Mouse (Mus musculus) macrophage (primary cell): ENCODE measurements around the gene Olfr31. TPM values are rescaled to one million over a fixed set of nuclear protein-coding genes. Genes with fewer than 3 reads are reported as not detected.

Experiments
- H3K27ac ChIP-seq: fragments of 350-480 bp; formaldehyde crosslinking; 2 replicates; pipeline ENCODE4 v1.9.0; 2021
- H3K36me3 ChIP-seq: fragments of 350-480 bp; formaldehyde crosslinking; 2 replicates; pipeline ENCODE4 v1.9.0; 2021; ENCODE audit errors: inconsistent target
- H3K4me3 ChIP-seq: fragments of 350-480 bp; formaldehyde crosslinking; 2 replicates; pipeline ENCODE4 v1.9.0; 2021; ENCODE audit errors: inconsistent target
- H3K79me2 ChIP-seq: fragments of 350-480 bp; formaldehyde crosslinking; 2 replicates; pipeline ENCODE4 v1.9.0; 2021; ENCODE audit errors: inconsistent target
- WGBS: methylation state at CpG from one replicate; pipeline ENCODE4 v1.1.7; 2026; ENCODE audit warnings: inconsistent platforms; ENCODE audit not compliant: missing documents; 5-methylcytosine and 5-hydroxymethylcytosine counted together
- polyA plus RNA-seq: library from polyadenylated mRNA; stranded (reverse); fragments of 250-400 nt; gene quantifications from 3 replicates; pipeline ENCODE4 v1.2.4, GENCODE M21; 2018; ENCODE audit warnings: inconsistent platforms
- total RNA-seq, 78 experiments: library from RNA; depleted of rRNA; stranded (reverse); fragments of 250-400 nt; gene quantifications; 1 replicate in 9 of 78; 2 replicates in 24 of 78; 3 replicates in 43 of 78; 4 replicates in 2 of 78; pipeline ENCODE4 v1.2.4; 2018; ENCODE audit warnings: inconsistent platforms in 56 of 78

Olfr31 gene
- total RNA-seq (2018; cell fraction: chromatin; rRNA removed): not detected
- not detected for total RNA-seq (2018; cell fraction: cytosol; rRNA removed)
- not detected for total RNA-seq (2018; cell fraction: nucleus; rRNA removed)
- not detected in 3 replicates for polyA plus RNA-seq

- H3K36me3 ChIP-seq: no peaks in the 10 kb centered on the region
- no peak within 1 kb of the TSS for H3K4me3 ChIP-seq
- no peak within 1 kb of the TSS for H3K27ac ChIP-seq
- no peaks in the 10 kb centered on the region for H3K79me2 ChIP-seq
These were observed at the start of gene Olfr31 for GRCm38 (mm10) chr14:14322528-14322927. Gene Olfr31, plus strand, starts transcription at chr14:14322828.

GRCm38 (mm10) chr14:14294426-14294825, 28.2 kb upstream of the Olfr31 start:
- H3K4me3 ChIP-seq: peak overlapping the region; percentile 27
- H3K36me3 ChIP-seq: no peaks in the 10 kb centered on the region
- 6% methylated on average over 7 of the region's 7 CpGs for WGBS
- H3K27ac ChIP-seq: no peak overlapping the region
- H3K79me2 ChIP-seq: no peaks in the 10 kb centered on the region

GRCm38 (mm10) chr14:14308938-14309337, 13.7 kb upstream of the Olfr31 start:
- Histone ChIP-seq H3K4me3 (no peak overlapping the region), H3K27ac (no peak overlapping the region), H3K36me3 (no peaks in the 10 kb centered on the region), H3K79me2 (no peaks in the 10 kb centered on the region)
- 69% methylated on average over 16 of the region's 16 CpGs for WGBS

GRCm38 (mm10) chr14:14309416-14309815, 13.2 kb upstream of the Olfr31 start:
- Histone ChIP-seq H3K79me2 (no peaks in the 10 kb centered on the region), H3K27ac (no peak overlapping the region), H3K36me3 (no peaks in the 10 kb centered on the region), H3K4me3 (no peak overlapping the region)
- 59% methylated on average over 14 of the region's 14 CpGs for WGBS

GRCm38 (mm10) chr14:14345113-14345871, 22.7 kb downstream of the Olfr31 start:
- H3K27ac ChIP-seq: peak overlapping the region; percentile 80

GRCm38 (mm10) chr14:14345948-14346812, 23.6 kb downstream of the Olfr31 start, which contains the start of gene Il3ra:
Gene Il3ra, plus strand, starts transcription at chr14:14346275.
- H3K79me2 ChIP-seq: no peaks in the 10 kb centered on the region
- H3K27ac ChIP-seq: peak within 1 kb of the TSS; percentile 80
- 5% methylated on average over 41 of the region's 69 CpGs for WGBS
- peaks cover 11% of the 10 kb centered on the region; the same call in 1 of the 2 replicates for H3K36me3 ChIP-seq
- peak within 1 kb of the TSS; percentile 46 for H3K4me3 ChIP-seq

More at GRCm38 (mm10) chr14:14345113-14345871, 22.7 kb downstream of the Olfr31 start:
- H3K79me2 ChIP-seq: no peaks in the 10 kb centered on the region
- WGBS: 17% methylated on average over 34 of the region's 40 CpGs
- peaks cover 5% of the 10 kb centered on the region; the same call in 1 of the 2 replicates for H3K36me3 ChIP-seq
- H3K4me3 ChIP-seq: peak overlapping the region; percentile 46

GRCm38 (mm10) chr14:14346813-14347100, 24.1 kb downstream of the Olfr31 start:
- H3K79me2 ChIP-seq: no peaks in the 10 kb centered on the region
- H3K4me3 ChIP-seq: peak overlapping the region; percentile 45
- H3K36me3 ChIP-seq: peaks cover 11% of the 10 kb centered on the region; the same call in 1 of the 2 replicates
- peak overlapping the region; percentile 68 for H3K27ac ChIP-seq
- WGBS: 61% methylated on average over 15 of the region's 16 CpGs

GRCm38 (mm10) chr14:14347151-14347835, 24.7 kb downstream of the Olfr31 start:
- Histone ChIP-seq H3K79me2 (no peaks in the 10 kb centered on the region), H3K4me3 (no peak overlapping the region), H3K36me3 (peaks cover 11% of the 10 kb centered on the region; the same call in 1 of the 2 replicates), H3K27ac (no peak overlapping the region)
- 87% methylated on average over 17 of the region's 17 CpGs for WGBS

GRCm38 (mm10) chr14:14347836-14348621, 25.4 kb downstream of the Olfr31 start:
- Histone ChIP-seq H3K4me3 (no peak overlapping the region), H3K36me3 (peaks cover 11% of the 10 kb centered on the region; the same call in 1 of the 2 replicates), H3K27ac (no peak overlapping the region), H3K79me2 (no peaks in the 10 kb centered on the region)
- WGBS: 95% methylated on average over 13 of the region's 14 CpGs

- Histone ChIP-seq H3K36me3 (peaks cover 11% of the 10 kb centered on the region; the same call in 1 of the 2 replicates), H3K4me3 (no peak overlapping the region), H3K79me2 (no peaks in the 10 kb centered on the region), H3K27ac (no peak overlapping the region)
- 98% methylated on average over 26 of the region's 26 CpGs for WGBS
These were observed 26.2 kb downstream of the Olfr31 start for GRCm38 (mm10) chr14:14348674-14349401.

GRCm38 (mm10) chr14:14349485-14350262, 27.0 kb downstream of the Olfr31 start:
- Histone ChIP-seq H3K27ac (no peak overlapping the region), H3K36me3 (peaks cover 11% of the 10 kb centered on the region; the same call in 1 of the 2 replicates), H3K4me3 (no peak overlapping the region), H3K79me2 (no peaks in the 10 kb centered on the region)
- WGBS: 93% methylated on average over 20 of the region's 20 CpGs

- H3K27ac ChIP-seq: no peak overlapping the region
- H3K36me3 ChIP-seq: peaks cover 11% of the 10 kb centered on the region; the same call in 1 of the 2 replicates
- WGBS: 93% methylated on average over 26 of the region's 29 CpGs
- no peaks in the 10 kb centered on the region for H3K79me2 ChIP-seq
- no peak overlapping the region for H3K4me3 ChIP-seq
These were observed 27.9 kb downstream of the Olfr31 start for GRCm38 (mm10) chr14:14350263-14351147.
